Mouse (Mus musculus): ENCODE data around the gene Tmprss9.

Tmprss9 gene

GRCm38 (mm10) chr10:80842334-80842733 is 29.3 kb upstream of the Tmprss9 start:
- DNase-seq (ENCODE audit: inconsistent age in 2 of 2, low spot score in 1 of 2), result no peak

GRCm38 (mm10) chr10:80843087-80843930 is 28.3 kb upstream of the Tmprss9 start:
- DNase-seq (ENCODE audit: inconsistent age in 2 of 2, low spot score in 1 of 2), result peak in 1 of 2 experiments; percentile 38

DNA sequence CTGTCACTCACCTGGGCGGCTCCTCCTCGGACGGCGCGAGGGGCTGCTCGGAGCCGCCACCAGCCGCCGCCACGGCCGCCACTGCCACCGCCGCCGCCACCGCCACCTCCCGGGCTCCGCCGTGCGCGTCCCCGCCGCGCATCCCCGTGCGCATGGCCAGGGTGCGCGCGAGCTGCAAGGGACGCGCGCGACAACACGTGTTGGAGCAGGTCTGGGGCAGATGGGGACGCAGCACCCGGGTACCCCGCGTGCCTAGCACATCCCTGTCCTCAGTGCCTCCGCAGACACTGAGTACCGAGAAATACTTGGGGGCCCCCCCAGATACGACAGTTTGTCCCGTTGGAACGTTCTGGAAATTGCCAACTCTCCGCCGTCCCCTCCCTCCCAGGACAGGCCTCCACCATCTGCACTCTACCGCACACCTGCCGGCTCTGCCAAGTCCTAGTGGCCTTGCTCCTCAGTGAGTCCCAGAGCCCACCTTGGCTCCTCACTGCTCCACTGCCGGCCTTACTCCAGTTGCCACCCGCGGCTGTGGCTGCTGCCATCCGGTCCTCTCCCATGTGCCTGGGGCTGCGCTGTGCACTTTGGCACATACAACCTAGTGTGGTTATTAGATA is 27.6 kb upstream of the Tmprss9 start, which contains the start of gene Lingo3:
Gene Lingo3, minus strand, starts transcription at position 109 of the 617 bp plus-strand sequence.
- peak; percentile 58 to 78 for DNase-seq (ENCODE audit: inconsistent age in 2 of 2, low spot score in 1 of 2)

DNA sequence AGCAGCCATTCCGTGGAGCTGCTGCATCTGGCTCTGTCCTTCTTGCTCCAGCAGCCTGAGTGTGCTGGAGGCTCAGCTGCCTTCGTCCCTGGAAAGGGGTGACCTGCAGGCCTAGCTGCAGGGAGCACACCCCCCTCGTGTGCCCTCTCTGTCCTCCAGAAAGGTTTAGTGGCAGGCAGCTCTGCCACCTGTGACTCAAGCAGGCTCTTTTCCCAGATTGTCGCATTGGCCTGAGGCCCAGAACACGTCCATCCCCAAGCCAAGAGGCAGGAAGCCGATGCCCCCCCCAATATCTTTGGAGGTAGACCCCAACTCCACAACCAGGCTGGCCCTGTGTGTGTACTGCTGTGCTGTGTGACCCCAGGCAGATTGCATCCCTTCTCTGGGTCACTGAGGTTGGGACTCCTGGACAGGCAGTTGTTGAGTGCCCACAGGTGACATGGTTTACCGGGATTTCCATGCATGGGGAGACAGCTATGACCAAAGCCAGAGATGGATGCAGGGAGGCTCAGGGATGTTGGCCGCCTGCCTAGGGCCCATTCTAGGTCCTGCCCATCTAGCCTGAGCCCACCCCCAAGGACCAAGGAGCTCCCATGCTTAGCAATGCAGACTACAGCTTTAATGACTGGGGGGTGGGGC is 26.5 kb upstream of the Tmprss9 start:
- peak in 1 of 2 experiments; percentile 37 for DNase-seq (ENCODE audit: inconsistent age in 2 of 2, low spot score in 1 of 2)

DNA sequence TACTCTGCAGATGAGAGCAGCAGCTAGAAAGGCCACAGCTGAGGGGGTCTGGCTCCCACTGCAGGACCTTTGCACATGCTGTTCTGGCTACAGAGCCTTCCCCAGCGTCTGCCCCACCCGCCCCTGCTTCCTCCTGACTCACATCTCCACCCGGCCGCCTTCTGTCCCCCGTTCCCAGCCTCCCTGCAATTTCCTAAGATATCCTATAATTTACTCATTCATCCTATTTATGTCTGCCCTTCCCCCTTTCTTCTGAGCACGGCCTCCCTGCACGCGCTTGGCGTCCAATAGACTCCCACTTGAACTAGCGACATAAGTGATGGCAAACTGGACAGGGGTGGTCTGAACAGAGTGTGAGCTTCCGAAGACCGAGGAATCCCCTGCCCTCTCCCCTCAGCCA is 25.9 kb upstream of the Tmprss9 start:
- no peak for DNase-seq (ENCODE audit: inconsistent age in 2 of 2, low spot score in 1 of 2)

GRCm38 (mm10) chr10:80848571-80848970 is 23.1 kb upstream of the Tmprss9 start:
- DNase-seq (ENCODE audit: inconsistent age in 2 of 2, low spot score in 1 of 2), result peak; percentile 72 to 74

DNA sequence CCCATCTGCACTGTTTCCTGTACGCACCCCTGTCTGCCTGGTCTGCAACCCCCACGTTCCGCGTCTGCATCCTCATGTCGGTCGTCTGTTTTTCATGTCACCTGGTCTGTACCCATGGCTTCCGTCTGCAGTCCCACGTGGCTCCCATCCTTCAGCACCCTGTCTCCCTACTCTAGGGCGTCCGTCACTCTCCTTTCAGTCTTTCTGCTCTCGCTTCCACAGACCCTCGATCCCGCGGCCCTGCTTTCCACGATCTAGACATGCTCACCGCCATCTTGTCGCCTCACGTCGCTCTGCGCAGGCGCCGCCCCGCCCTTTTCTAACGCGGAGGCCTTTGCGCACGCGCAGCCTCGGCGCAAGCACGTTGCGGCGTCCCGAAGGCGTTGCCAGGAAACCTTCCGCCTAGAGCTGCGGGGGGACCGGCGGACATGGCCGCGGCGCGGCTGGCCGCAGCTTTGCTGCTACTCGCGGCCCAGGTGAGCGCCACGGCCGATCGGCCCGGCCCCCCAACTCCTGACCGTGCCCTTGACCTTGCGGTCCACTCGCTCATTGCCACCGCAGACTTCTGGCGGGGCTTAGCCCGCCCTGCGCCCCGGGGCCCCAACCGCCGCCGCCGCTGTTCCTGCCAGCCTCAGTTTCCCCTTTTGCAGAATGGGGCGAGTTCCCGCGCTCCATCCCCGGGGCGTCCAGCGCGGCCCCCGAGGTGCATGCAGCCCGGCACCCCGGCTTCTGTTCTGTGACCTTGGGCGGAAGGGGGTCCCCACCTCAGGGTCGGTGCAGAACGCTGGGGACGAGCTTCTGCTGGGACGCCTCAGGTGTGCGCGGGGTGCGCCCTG is 16.5 kb upstream of the Tmprss9 start, which contains the start of the genes Lsm7 and Sppl2b:
Gene Lsm7, minus strand, starts transcription at position 297 of the 836 bp plus-strand sequence.
Gene Sppl2b, plus strand, starts transcription at position 363 of the 836 bp plus-strand sequence.
- peak; percentile 98 to 99 for DNase-seq (ENCODE audit: inconsistent age in 2 of 2, low spot score in 1 of 2)

DNA sequence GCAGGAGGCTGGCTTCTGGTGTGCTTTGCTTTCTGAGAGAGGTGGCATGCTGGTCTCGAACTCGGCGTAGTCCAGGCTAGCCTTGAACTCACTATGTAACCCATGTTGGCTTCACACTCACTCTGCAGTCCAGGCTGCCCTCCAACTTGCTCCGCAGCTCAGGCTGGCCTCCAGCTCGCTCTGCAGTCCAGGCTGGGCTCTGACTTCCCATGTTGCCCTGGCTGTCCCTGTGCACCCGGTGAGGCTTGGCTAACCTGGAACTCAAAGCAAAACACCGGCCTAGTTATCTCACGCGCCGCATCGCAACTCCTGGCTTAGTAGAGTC is 15.9 kb upstream of the Tmprss9 start:
- DNase-seq (ENCODE audit: inconsistent age in 2 of 2, low spot score in 1 of 2), result peak in 1 of 2 experiments; percentile 53

DNA sequence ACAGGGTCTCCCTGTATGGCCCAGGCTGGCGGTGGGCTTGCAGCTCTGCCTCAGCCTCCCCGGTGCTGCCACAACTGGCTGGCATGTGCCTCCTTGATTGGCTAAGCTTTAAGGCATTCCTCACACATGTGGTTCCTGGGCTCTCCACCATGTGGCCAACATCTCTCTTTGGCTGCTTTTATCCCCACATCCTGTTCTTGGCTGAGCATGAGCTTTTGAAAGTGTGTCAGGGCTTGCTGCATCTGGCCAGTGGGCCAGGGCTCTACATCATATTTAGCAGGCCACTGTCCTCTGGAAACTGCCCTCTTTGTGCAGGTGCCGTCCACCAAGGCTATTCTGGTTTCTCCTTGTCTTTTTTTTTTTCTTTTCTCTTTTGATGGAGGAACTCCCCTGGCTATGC is 15.4 kb upstream of the Tmprss9 start:
- no peak for DNase-seq (ENCODE audit: inconsistent age in 2 of 2, low spot score in 1 of 2)

DNA sequence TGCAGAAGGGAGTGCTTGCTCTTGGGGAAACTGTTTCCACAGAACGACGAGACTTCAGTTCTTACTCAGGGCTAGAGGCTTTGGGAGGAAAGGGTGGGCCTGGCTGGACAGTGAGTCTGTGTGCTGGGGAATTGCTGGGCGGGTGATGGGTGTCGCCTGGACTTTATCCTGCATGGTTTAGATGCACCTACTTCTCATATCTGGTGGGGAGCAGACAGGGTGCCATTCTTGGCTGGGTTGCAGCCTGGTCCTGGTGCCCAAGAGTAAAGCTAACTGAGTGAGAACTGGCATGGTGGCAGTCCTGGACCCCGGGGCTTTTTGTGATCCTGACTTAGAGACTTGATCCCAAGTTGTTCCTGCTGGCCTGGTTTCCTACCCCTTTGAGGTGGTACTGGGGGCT is 14.7 kb upstream of the Tmprss9 start:
- DNase-seq (ENCODE audit: inconsistent age in 2 of 2, low spot score in 1 of 2), result no peak

- DNase-seq (ENCODE audit: inconsistent age in 2 of 2, low spot score in 1 of 2), result no peak
Observed at GRCm38 (mm10) chr10:80857386-80857785, 14.3 kb upstream of the Tmprss9 start.

- DNase-seq (ENCODE audit: inconsistent age in 2 of 2, low spot score in 1 of 2), result no peak
Observed at GRCm38 (mm10) chr10:80857848-80858247, 13.8 kb upstream of the Tmprss9 start.

GRCm38 (mm10) chr10:80858350-80858935 is 13.2 kb upstream of the Tmprss9 start:
- no peak for DNase-seq (ENCODE audit: inconsistent age in 2 of 2, low spot score in 1 of 2)

DNA sequence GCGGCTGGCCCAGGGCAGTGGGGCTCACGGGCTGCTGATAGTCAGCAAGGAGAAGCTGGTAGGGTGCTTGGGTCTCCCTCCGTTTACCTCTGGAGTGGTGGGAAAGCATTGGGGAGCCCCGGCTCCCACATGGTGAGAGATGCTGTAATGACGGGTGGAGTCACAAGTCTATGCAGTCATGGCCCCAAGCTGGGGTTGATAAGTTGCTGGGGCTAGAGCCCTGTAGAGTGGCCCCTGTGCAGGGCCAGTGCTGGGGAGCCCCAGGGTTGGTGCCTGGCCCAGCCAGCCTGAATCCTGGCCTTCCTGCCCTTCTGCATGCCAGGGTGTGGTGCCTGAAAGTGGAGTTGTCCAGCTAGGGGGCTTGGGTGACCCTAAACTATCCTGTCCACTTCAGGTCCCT is 9.3 kb upstream of the Tmprss9 start:
- no peak for DNase-seq (ENCODE audit: inconsistent age in 2 of 2, low spot score in 1 of 2)

GRCm38 (mm10) chr10:80864446-80864845 is 7.2 kb upstream of the Tmprss9 start:
- DNase-seq (ENCODE audit: inconsistent age in 2 of 2, low spot score in 1 of 2), result no peak

GRCm38 (mm10) chr10:80870993-80871392 is 655 bp upstream of the Tmprss9 start:
- no peak for DNase-seq (ENCODE audit: inconsistent age in 2 of 2, low spot score in 1 of 2)

GRCm38 (mm10) chr10:80874035-80874434 is 2.4 kb downstream of the Tmprss9 start:
- DNase-seq (ENCODE audit: inconsistent age in 2 of 2, low spot score in 1 of 2), result no peak

- peak; percentile 45 to 85 for DNase-seq (ENCODE audit: inconsistent age in 2 of 2, low spot score in 1 of 2)
Observed at GRCm38 (mm10) chr10:80876028-80876427, 4.4 kb downstream of the Tmprss9 start.

DNA sequence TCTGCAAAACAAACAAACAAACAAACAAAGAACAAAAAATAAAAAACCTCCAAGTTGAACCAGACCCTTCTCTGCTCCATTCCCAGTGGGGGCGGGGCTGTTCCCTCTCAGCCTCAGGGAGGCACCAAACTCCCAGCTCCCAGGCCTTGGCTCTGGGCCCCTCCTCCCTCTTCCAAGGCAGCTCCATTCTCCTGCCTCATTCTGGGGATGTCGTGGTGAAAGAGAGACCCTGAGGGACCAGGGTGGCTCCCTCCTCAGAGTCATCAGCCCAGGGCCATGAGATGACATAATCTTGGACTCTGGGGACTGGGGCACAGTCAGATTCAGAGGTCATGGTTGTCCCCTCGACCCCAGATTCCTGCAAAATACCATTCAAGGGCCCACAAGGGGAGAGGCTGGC is 4.9 kb downstream of the Tmprss9 start:
- peak in 1 of 2 experiments; percentile 52 for DNase-seq (ENCODE audit: inconsistent age in 2 of 2, low spot score in 1 of 2)

GRCm38 (mm10) chr10:80880131-80880641 is 8.5 kb downstream of the Tmprss9 start:
- peak; percentile 70 to 89 for DNase-seq (ENCODE audit: inconsistent age in 2 of 2, low spot score in 1 of 2)
